In the genomic region with DNA sequence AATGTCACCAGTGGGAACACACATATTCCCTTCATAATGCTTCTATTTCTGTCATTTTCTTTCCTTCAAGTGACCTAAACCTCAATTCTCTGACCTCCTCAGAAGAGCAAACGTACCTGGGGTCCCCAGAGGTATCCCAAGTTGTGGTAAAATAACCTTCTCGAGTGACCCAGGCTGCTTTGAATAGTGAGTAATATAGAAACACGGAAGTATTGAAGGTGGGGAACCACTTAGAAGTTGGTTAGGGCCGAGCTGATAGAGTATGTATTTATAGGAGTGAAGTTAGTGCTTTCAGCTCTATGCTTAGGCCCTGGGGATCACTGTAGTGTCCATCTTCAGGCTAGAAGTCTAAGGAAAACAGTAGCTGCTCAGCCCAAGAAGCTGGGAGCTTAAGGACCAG, we compare ENCODE assay signal across 28 mouse cellular contexts. TPM values are rescaled to one million over a fixed set of nuclear protein-coding genes. Genes with fewer than 3 reads are reported as not detected.
DNase-seq lines count a peak whose midpoint lies in the region; ATAC-seq and TF ChIP-seq lines count a peak whose summit lies in the region.
"Had no signal": no experiment of that assay in that cellular context is flagged by ENCODE, and none has a peak within 500 bp of the region (broad histone marks: within the 10 kb centered on the region; RNA-seq: fewer than 3 reads in every experiment).

No protein-coding gene starts in this region.

- no peaks in the 10 kb centered on the region for H3K36me3 ChIP-seq in CH12.LX (replicated peaks in 1 of 2; ENCODE audit: control insufficient read depth in 1 of 2, insufficient read depth in 1 of 2, low read length in 1 of 2)
- H3K36me3 ChIP-seq in liver, postnatal 0 days (replicated peaks; ENCODE audit: insufficient read depth, low read length): no peaks in the 10 kb centered on the region
- H3K36me3 ChIP-seq: G1E had no signal

- 47% methylated on average over 4 of the region's 4 CpGs for WGBS in liver, postnatal 0 days (ENCODE audit: insufficient replicate concordance)

- TF ChIP-seq EP300 in CH12.LX (IDR thresholded peaks at IDR 0.05; ENCODE audit: low read length): peak; percentile 69
- no peak for TF ChIP-seq EP300 in liver, postnatal 0 days (IDR thresholded peaks at IDR 0.05; ENCODE audit: low read depth)

- H3K9ac ChIP-seq in CH12.LX (ENCODE audit: insufficient read depth, low read depth): no peak overlapping the region
- H3K9ac ChIP-seq in liver, postnatal 0 days (replicated peaks): no peak overlapping the region

- no peaks in the 10 kb centered on the region for H3K79me2 ChIP-seq in CH12.LX (replicated peaks; ENCODE audit: control insufficient read depth, extremely low read depth, insufficient read depth, poor library complexity, severe bottlenecking)

- peaks cover 0 to 12% of the 10 kb centered on the region in 2 experiments; a peak in 2 of 4 replicates for H3K4me1 ChIP-seq in CH12.LX (ENCODE audit: control insufficient read depth in 1 of 2, insufficient read depth in 2 of 2)
- no peaks in the 10 kb centered on the region for H3K4me1 ChIP-seq in liver, postnatal 0 days (ENCODE audit: insufficient read depth)

- no peak overlapping the region for H3K4me2 ChIP-seq in CH12.LX (ENCODE audit: insufficient read depth, low read depth, poor library complexity, severe bottlenecking)
- no peak overlapping the region for H3K4me2 ChIP-seq in liver, postnatal 0 days (ENCODE audit: low read depth, low read length)

- no peak for TF ChIP-seq RAD21 in CH12.LX (IDR thresholded peaks at IDR 0.05; ENCODE audit: low read depth, low read length)

- no peaks in the 10 kb centered on the region for H3K9me3 ChIP-seq in CH12.LX (replicated peaks; ENCODE audit: low read length)
- no peaks in the 10 kb centered on the region for H3K9me3 ChIP-seq in liver, postnatal 0 days (ENCODE audit: low read length)
- H3K9me3 ChIP-seq: G1E had no signal

- in situ Hi-C loops in CH12.LX (cut with MboI; ENCODE audit: low pct_ligation_motif_present, low pct_unique_long_range_greater_than_20kb, low sequenced_read_pairs): no loop called here

- TF ChIP-seq POLR2A in CH12.LX (IDR thresholded peaks at IDR 0.05; ENCODE audit: low read depth, low read length): no peak

- intact Hi-C loops in heart, postnatal 14 days (cut with DNase I): loop anchor here (5.0 kb wide), 1 partner anchor 92 kb away; no protein-coding TSS in a partner anchor

- no peaks in the 10 kb centered on the region for H3K27me3 ChIP-seq in CH12.LX (replicated peaks)
- H3K27me3 ChIP-seq in liver, postnatal 0 days (ENCODE audit: insufficient read depth, low read length): no peaks in the 10 kb centered on the region

- no peak for ATAC-seq in liver, postnatal 0 days
- ATAC-seq: activated CD4-positive, CD25-positive, alpha-beta regulatory T cell, adult 4 months; CD4-positive, CD25-positive, alpha-beta regulatory T cell, adult 4 months; Patski had no signal

- peak; percentile 16 for DNase-seq in heart, adult 11 months
- no peak for DNase-seq in heart, postnatal 14 days
- DNase-seq in A20 (ENCODE audit: low read depth, low spot score) (peak; percentile 62), CH12.LX (ENCODE audit: extremely low read depth) (peak; percentile 55)
- DNase-seq in layer of hippocampus, adult 2 months (ENCODE audit: low spot score in 2 of 2): no peak
- DNase-seq in liver, postnatal 0 days: no peak
- DNase-seq: adrenal gland, adult 2 months; adrenal gland, adult 8-10 months; adrenal gland, postnatal 10 days; adrenal gland, postnatal 14 days; adrenal gland, postnatal 25 days; adrenal gland, postnatal 36 days; B cell, adult 2 months; cerebellum, adult 11 months; cerebellum, adult 11-12 months; cerebellum, adult 18-20 months; cerebellum, adult 2 months; cerebellum, adult 8-10 months had no signal

- TF ChIP-seq CTCF in CH12.LX (conservative IDR thresholded peaks at IDR 0.05 in 1 of 2, IDR thresholded peaks at IDR 0.05 in 1 of 2; ENCODE audit: low read depth in 2 of 2, low read length in 2 of 2): no peak
- TF ChIP-seq CTCF in layer of hippocampus, adult 2 months (conservative IDR thresholded peaks at IDR 0.05): no peak
- no peak for TF ChIP-seq CTCF in liver, postnatal 0 days (IDR thresholded peaks at IDR 0.05; ENCODE audit: low read depth)

- no peak overlapping the region for H3K27ac ChIP-seq in CH12.LX (ENCODE audit: insufficient read depth, low read depth)
- no peak overlapping the region for H3K27ac ChIP-seq in layer of hippocampus, adult 2 months
- H3K27ac ChIP-seq in liver, postnatal 0 days (ENCODE audit: low read depth): no peak overlapping the region

- dilution Hi-C loops in CH12.LX (cut with MboI; ENCODE audit: extremely low pct_ligation_motif_present, extremely low pct_unique_long_range_greater_than_20kb, low sequenced_read_pairs): no loop called here

- no peak overlapping the region for H3K4me3 ChIP-seq in CH12.LX (replicated peaks in 1 of 3; ENCODE audit: low read depth in 2 of 3, low read length in 2 of 3, poor library complexity in 1 of 3)
- no peak overlapping the region for H3K4me3 ChIP-seq in layer of hippocampus, adult 2 months
- H3K4me3 ChIP-seq in liver, postnatal 0 days (ENCODE audit: low read depth, low read length): no peak overlapping the region

TF ChIP-seq in CH12.LX, 34 proteins besides CTCF, POLR2A, EP300 and RAD21:
- TF ChIP-seq TCF12 (IDR thresholded peaks at IDR 0.05; ENCODE audit: low read depth, low read length) (no peak), ETS1 (conservative IDR thresholded peaks at IDR 0.05; ENCODE audit: low read depth, low read length) (peak; percentile 35), GABPA (IDR thresholded peaks at IDR 0.05; ENCODE audit: insufficient replicate concordance, low read depth, low read length) (no peak), MAFK (IDR thresholded peaks at IDR 0.05; ENCODE audit: insufficient replicate concordance, low read length) (no peak), ZC3H11A (IDR thresholded peaks at IDR 0.05; ENCODE audit: low read depth, low read length) (no peak), MAX (IDR thresholded peaks at IDR 0.05; ENCODE audit: low read length) (no peak), UBTF (IDR thresholded peaks at IDR 0.05; ENCODE audit: low read depth, low read length) (no peak), ZNF384 (IDR thresholded peaks at IDR 0.05; ENCODE audit: low read depth, low read length) (no peak), SMC3 (IDR thresholded peaks at IDR 0.05; ENCODE audit: low read depth, low read length) (no peak), JUN (IDR thresholded peaks at IDR 0.05; ENCODE audit: insufficient read depth, low read depth, low read length) (peak; percentile 39; the same call in 1 of the 2 replicates), MEF2A (IDR thresholded peaks at IDR 0.05; ENCODE audit: borderline replicate concordance, low read depth, low read length) (peak; percentile 58; the same call in 1 of the 2 replicates), TBP (conservative IDR thresholded peaks at IDR 0.05; ENCODE audit: low read depth, low read length) (no peak), SIN3A (IDR thresholded peaks at IDR 0.05; ENCODE audit: low read length) (no peak), HCFC1 (IDR thresholded peaks at IDR 0.05; ENCODE audit: low read depth, low read length) (no peak), MAZ (IDR thresholded peaks at IDR 0.05; ENCODE audit: low read depth, low read length) (no peak), BHLHE40 (IDR thresholded peaks at IDR 0.05; ENCODE audit: low read depth, low read length) (no peak), CHD2 (IDR thresholded peaks at IDR 0.05; ENCODE audit: low read length) (no peak), ZKSCAN1 (IDR thresholded peaks at IDR 0.05; ENCODE audit: borderline replicate concordance, low read depth, low read length) (no peak), RCOR1 (conservative IDR thresholded peaks at IDR 0.05; ENCODE audit: low read depth, low read length) (no peak), POLR2AphosphoS2 (IDR thresholded peaks at IDR 0.05; ENCODE audit: low read depth, low read length) (no peak), E2F4 (IDR thresholded peaks at IDR 0.05; ENCODE audit: insufficient replicate concordance, low read depth, low read length) (no peak), ZMIZ1 (IDR thresholded peaks at IDR 0.05; ENCODE audit: low read depth, low read length) (no peak), ELF1 (IDR thresholded peaks at IDR 0.05; ENCODE audit: low read depth, low read length) (peak; percentile 61), MXI1 (IDR thresholded peaks at IDR 0.05; ENCODE audit: low read depth, low read length) (no peak), IRF4 (IDR thresholded peaks at IDR 0.05; ENCODE audit: low read depth, low read length) (peak; percentile 82), NRF1 (IDR thresholded peaks at IDR 0.05; ENCODE audit: low read depth, low read length) (no peak), MYC (IDR thresholded peaks at IDR 0.05; ENCODE audit: low read depth, low read length) (no peak), PAX5 (IDR thresholded peaks at IDR 0.05; ENCODE audit: low read length) (no peak), NELFE (IDR thresholded peaks at IDR 0.05; ENCODE audit: low read depth, low read length) (no peak), JUND (conservative IDR thresholded peaks at IDR 0.05; ENCODE audit: low read depth, low read length) (peak; percentile 71), USF1 (IDR thresholded peaks at IDR 0.05; ENCODE audit: low read depth, low read length) (no peak), KAT2A (IDR thresholded peaks at IDR 0.05; ENCODE audit: insufficient replicate concordance, low read length) (no peak), CHD1 (IDR thresholded peaks at IDR 0.05; ENCODE audit: low read depth, low read length) (no peak), USF2 (conservative IDR thresholded peaks at IDR 0.05; ENCODE audit: low read depth, low read length) (no peak)

RNA-seq across cellular contexts. Expression of a gene that starts 20.6 kb away (rescaled TPM):
- total RNA-seq in heart, postnatal 14 days (2021): not detected
- total RNA-seq in CH12.LX (2012; rRNA removed) (not detected in 2 replicates), CH12.LX (2014; rRNA removed) (not detected in 2 replicates)
- polyA plus RNA-seq in CH12.LX (2012; ENCODE audit: insufficient read length, low read depth): not detected in 2 replicates
- total RNA-seq in layer of hippocampus, adult 2 months (2021): not detected
- polyA plus RNA-seq in liver, postnatal 0 days (2015; fragmentation: Nextera tagmentation; extraction: Ambion mirVana): not detected in 2 replicates
- total RNA-seq: adrenal gland, adult 18-20 months; adrenal gland, adult 2 months; adrenal gland, adult 8-10 months; adrenal gland, postnatal 10 days; adrenal gland, postnatal 14 days; adrenal gland, postnatal 25 days; adrenal gland, postnatal 36 days; adrenal gland, postnatal 4 days; ES-E14; MEL had no signal
- polyA plus RNA-seq: activated CD4-positive, CD25-positive, alpha-beta regulatory T cell, adult 4 months; adrenal gland, adult 2 months; brain, embryonic 14.5 days; C2C12; CD4-positive, CD25-positive, alpha-beta regulatory T cell, adult 4 months; cerebellum, adult 2 months; G1E; Patski had no signal

Comparison
In these comparisons a context has a peak if more than half of its experiments do, and no peak if none do; other contexts are left out.
1. DNase-seq: peak in heart, adult 11 months (single experiment), A20 (single experiment) and CH12.LX (single experiment); none in heart, postnatal 14 days (0 of 2), layer of hippocampus, adult 2 months (0 of 2) and liver, postnatal 0 days (single experiment).